Mouse (Mus musculus) G1E (cell line): ENCODE data around the gene Efna2. TPM values are rescaled to one million over a fixed set of nuclear protein-coding genes. Genes with fewer than 3 reads are reported as not detected.
"Not testable (repeated sequence)": the region's sequence is repeated elsewhere in the genome, so short reads cannot be mapped to it uniquely, and the experiment has no call there.

ENCODE experiments used
- ATAC-seq: 2 replicates; pipeline ENCODE4 v1.8.0; 2016; ENCODE audit warnings: mild to moderate bottlenecking; ENCODE audit not compliant: insufficient number of reproducible peaks, poor library complexity, low FRiP score, severe bottlenecking; ENCODE audit errors: extremely low read depth
- DNase-seq: peaks from one replicate; pipeline ENCODE4 v3.0.0; 2012; ENCODE audit warnings: low spot score
- H3K27me3 ChIP-seq: 2 replicates; pipeline ENCODE4 v1.6.1; 2012; ENCODE audit warnings: mild to moderate bottlenecking, low read length, inconsistent platforms; ENCODE audit not compliant: insufficient read depth
- H3K36me3 ChIP-seq: replicated peaks from 2 replicates; pipeline ENCODE3; 2012; ENCODE audit warnings: mild to moderate bottlenecking, inconsistent platforms
- H3K4me1 ChIP-seq: 2 replicates; pipeline ENCODE4 v1.6.1; 2012; ENCODE audit warnings: low read depth, low read length, inconsistent platforms, mixed read lengths; ENCODE audit not compliant: insufficient read depth
- H3K4me3 ChIP-seq: 2 replicates; pipeline ENCODE4 v1.5.1; 2012; ENCODE audit warnings: low read depth, mild to moderate bottlenecking, inconsistent platforms, low read length, moderate library complexity, mixed read lengths
- H3K9me3 ChIP-seq: replicated peaks from 2 replicates; pipeline ENCODE4 v1.6.1; 2012; ENCODE audit warnings: inconsistent platforms
- CTCF ChIP-seq: IDR thresholded peaks from 2 replicates; pipeline ENCODE4 v1.5.1; 2012; ENCODE audit warnings: low read depth, low read length, inconsistent platforms, mixed read lengths
- GATA1 ChIP-seq: IDR thresholded peaks from 2 replicates; pipeline ENCODE4 v1.6.1; 2012; ENCODE audit warnings: borderline replicate concordance, low read length, inconsistent platforms, mixed read lengths
- GATA2 ChIP-seq: IDR thresholded peaks from 2 replicates; pipeline ENCODE4 v1.6.1; 2012; ENCODE audit warnings: low read depth, low read length, inconsistent platforms, borderline replicate concordance
- POLR2AphosphoS5 ChIP-seq: IDR thresholded peaks from 2 replicates; pipeline ENCODE4 v1.6.1; 2012; ENCODE audit warnings: low read depth, low read length, inconsistent platforms; ENCODE audit not compliant: insufficient replicate concordance
- TAL1 ChIP-seq: conservative IDR thresholded peaks from 2 replicates; pipeline ENCODE4 v1.6.1; 2012; ENCODE audit warnings: low read depth, low read length, inconsistent platforms, mixed read lengths
- polyA plus RNA-seq: library from polyadenylated mRNA; stranded (reverse); fragments of >175 nt; gene quantifications from 2 replicates; pipeline ENCODE4 v1.2.3, GENCODE M21; 2012
- total RNA-seq, 2 experiments: library from RNA; stranded (forward) in 1 of 2; stranded (reverse) in 1 of 2; fragments of 200-1000 nt in 1 of 2; fragments of >200 nt in 1 of 2; fragmentation: Nextera tagmentation in 1 of 2; gene quantifications; 2 replicates each; pipeline ENCODE4 v1.2.3; 2014 to 2017

The Efna2 gene
- total and polyA plus RNA-seq, 3 experiments, result 0.20 TPM; not detected in 2

DNA sequence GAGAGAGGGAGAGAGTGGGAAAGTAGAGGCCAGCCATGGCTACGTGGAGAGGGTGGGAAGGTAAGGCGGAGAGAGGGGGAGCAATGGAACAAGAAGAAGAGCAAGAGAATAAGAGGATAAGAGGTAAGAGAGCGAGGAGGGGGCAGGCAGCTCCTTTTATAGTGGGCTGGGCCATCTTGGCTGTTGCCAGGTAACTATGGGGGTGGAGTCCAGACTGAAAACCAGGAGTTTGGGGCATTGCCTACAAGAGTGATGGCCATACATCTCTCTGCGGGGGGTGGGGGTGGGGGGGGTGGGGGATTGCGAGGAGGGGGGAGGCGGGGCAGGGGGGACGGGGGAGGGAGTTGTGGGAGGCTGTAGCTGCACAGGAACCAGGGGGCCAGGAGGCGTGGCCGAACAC is 41.4 kb downstream of the Efna2 start:
- TF ChIP-seq POLR2AphosphoS5 (no peak), GATA2 (no peak), GATA1 (no peak), CTCF (no peak), TAL1 (no peak)
- peaks cover 7% of the 10 kb centered on the region for H3K9me3 ChIP-seq
- H3K36me3 ChIP-seq, result no peaks in the 10 kb centered on the region
- peaks cover 52% of the 10 kb centered on the region for H3K27me3 ChIP-seq
- peaks cover 13% of the 10 kb centered on the region for H3K4me1 ChIP-seq
- ATAC-seq (no peak), DNase-seq (no peak)
- H3K4me3 ChIP-seq, result no peak overlapping the region

DNA sequence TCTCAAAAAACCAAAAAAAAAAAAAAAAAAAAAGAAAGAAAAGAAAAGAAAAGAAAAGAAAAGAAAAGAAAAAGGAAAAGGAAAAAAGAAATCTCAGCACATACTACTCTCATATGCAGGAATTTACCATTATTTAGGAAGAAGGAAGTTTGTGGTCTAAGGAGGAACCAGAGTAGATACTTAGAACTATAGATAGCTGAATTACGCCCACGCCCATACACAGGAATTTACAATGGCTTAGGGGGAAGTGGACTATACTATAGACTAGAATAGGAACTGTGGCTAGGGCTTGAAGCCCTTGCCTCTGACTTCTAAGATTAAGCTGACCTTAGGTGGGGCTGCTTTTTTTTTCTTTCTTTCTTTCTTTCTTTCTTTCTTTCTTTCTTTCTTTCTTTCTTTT is 43.9 kb downstream of the Efna2 start:
- not testable (repeated sequence) for H3K4me3 ChIP-seq, H3K36me3 ChIP-seq, DNase-seq, H3K9me3 ChIP-seq, ATAC-seq
- Histone ChIP-seq H3K4me1 (peaks cover 30% of the 10 kb centered on the region), H3K27me3 (peaks cover 43% of the 10 kb centered on the region)

GRCm38 (mm10) chr10:80226071-80226415 is 46.8 kb downstream of the Efna2 start:
- Histone ChIP-seq H3K4me1 (peaks cover 39% of the 10 kb centered on the region), H3K27me3 (peaks cover 21% of the 10 kb centered on the region), H3K36me3 (peaks cover 35% of the 10 kb centered on the region), H3K4me3 (peak overlapping the region; percentile 88), H3K9me3 (peaks cover 7% of the 10 kb centered on the region)
- DNase-seq, result no peak
- ATAC-seq, result no peak
- TF ChIP-seq GATA1 (no peak), GATA2 (no peak), TAL1 (no peak), CTCF (no peak), POLR2AphosphoS5 (no peak)

DNA sequence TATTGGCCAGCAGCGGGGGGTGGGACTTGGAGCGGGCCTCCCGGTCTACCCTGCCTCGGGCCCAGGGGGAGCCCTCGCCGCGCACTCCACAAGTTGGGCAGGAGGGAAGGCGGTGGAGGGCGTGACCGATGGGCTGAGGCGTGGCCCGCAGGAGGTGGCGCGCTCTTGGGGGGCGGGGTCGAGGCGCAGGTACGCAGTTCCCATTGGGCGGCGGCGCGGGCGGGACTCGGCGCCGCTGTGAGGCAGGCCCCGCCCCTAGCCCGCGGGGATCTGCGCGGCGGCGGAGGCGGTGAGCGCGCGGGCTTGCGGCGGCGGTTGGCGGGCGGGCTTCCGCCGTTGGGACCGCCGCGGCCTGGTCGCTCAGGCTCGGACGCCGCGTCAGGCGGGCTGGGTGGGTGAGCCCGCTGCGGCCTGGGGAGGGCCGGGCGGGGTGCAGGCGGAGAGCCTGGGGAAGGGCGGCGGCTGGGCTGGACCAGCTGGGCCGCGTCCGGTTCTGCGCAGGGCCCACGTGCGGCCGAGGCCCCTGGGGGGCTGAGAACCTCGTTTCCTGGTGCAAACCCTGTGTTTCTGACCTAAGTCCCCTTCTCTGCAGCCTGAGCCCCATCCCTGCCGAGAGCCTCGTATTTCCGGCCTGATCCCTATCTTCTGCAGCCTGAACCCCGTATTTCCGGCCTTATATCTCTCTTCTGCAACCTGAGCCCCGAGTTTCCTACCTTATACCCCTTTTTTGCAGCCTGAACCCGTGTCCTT is 47.3 kb downstream of the Efna2 start, which contains the start of gene Mum1:
TSS of gene Mum1 (plus strand) at position 19 of the 750 bp plus-strand sequence.
- peak within 1 kb of the TSS; percentile 88 for H3K4me3 ChIP-seq
- no peak for TF ChIP-seq POLR2AphosphoS5
- no peak for TF ChIP-seq CTCF
- TF ChIP-seq TAL1, result no peak
- TF ChIP-seq GATA2, result no peak
- TF ChIP-seq GATA1, result no peak
- peak; percentile 96 for ATAC-seq

GRCm38 (mm10) chr10:80227166-80227539 is 47.9 kb downstream of the Efna2 start:
- no peak for ATAC-seq
- H3K4me3 ChIP-seq, result peak overlapping the region; percentile 88
- H3K4me1 ChIP-seq, result peaks cover 46% of the 10 kb centered on the region
- DNase-seq, result no peak
- H3K36me3 ChIP-seq, result peaks cover 45% of the 10 kb centered on the region
- TF ChIP-seq POLR2AphosphoS5 (no peak), TAL1 (no peak), GATA1 (no peak), GATA2 (no peak), CTCF (no peak)
- peaks cover 11% of the 10 kb centered on the region for H3K27me3 ChIP-seq
- H3K9me3 ChIP-seq, result peaks cover 7% of the 10 kb centered on the region

More for the DNA sequence above, 47.3 kb downstream of the Efna2 start, which contains the start of gene Mum1:
- H3K4me1 ChIP-seq, result peaks cover 41% of the 10 kb centered on the region
- peaks cover 7% of the 10 kb centered on the region for H3K9me3 ChIP-seq
- DNase-seq, result peak; percentile 98
- H3K36me3 ChIP-seq, result peaks cover 40% of the 10 kb centered on the region
- peaks cover 16% of the 10 kb centered on the region for H3K27me3 ChIP-seq

- peak overlapping the region; percentile 49; the same call in 1 of the 2 replicates for H3K4me3 ChIP-seq
Observed at GRCm38 (mm10) chr10:80227877-80228775, 48.8 kb downstream of the Efna2 start.

More at GRCm38 (mm10) chr10:80227877-80228775, 48.8 kb downstream of the Efna2 start:
- Histone ChIP-seq H3K9me3 (peaks cover 5% of the 10 kb centered on the region), H3K27me3 (peaks cover 7% of the 10 kb centered on the region), H3K36me3 (peaks cover 55% of the 10 kb centered on the region), H3K4me1 (peaks cover 56% of the 10 kb centered on the region)
- ATAC-seq (no peak), DNase-seq (no peak)
- TF ChIP-seq GATA1 (no peak), POLR2AphosphoS5 (no peak), TAL1 (no peak), GATA2 (no peak), CTCF (no peak)
